Mouse (Mus musculus): ENCODE measurements at regions not wholly inside any gene's neighbourhood (a gene's known extent, or its start where the extent isn't known, plus 50 kb on each side); places are given as distances from the start of the nearest gene placed in this dataset.

GRCm38 (mm10) chr17:31793521-31793920 lies 62.1 kb downstream of the Sik1 start:
- TF ChIP-seq POLR2A (IDR thresholded peaks at IDR 0.05; ENCODE audit: extremely low read depth, insufficient read depth, low read length) (no peak), CTCF (IDR thresholded peaks at IDR 0.05; ENCODE audit: extremely low read depth, insufficient read depth, low read length) (no peak)
